8 mouse cellular contexts compared by ENCODE assay signal in the genomic region with DNA sequence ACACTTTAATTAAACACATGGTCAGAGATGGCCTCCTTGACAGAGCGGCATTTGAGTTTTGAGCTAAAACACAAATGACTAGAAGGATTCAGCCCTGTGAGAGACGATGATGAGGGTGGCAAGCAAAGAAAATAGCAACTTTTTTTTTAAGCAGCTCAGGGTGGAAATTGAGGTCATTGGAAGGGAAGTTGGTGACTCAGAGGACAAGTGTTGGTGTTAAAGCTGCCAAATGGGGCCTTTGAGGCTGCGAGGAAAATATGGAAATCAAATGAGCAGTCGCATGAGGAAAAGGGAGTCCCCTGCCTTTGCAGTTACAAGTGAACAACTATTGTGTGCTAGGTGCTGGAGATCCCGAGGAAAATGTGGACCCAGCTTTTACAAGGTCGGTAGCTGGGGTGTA.
DNase-seq lines count a peak whose midpoint lies in the region; ATAC-seq and TF ChIP-seq lines count a peak whose summit lies in the region.

No protein-coding gene starts in this region.

- H3K27ac ChIP-seq in layer of hippocampus, adult 2 months = peak overlapping the region; percentile 100
- H3K27ac ChIP-seq in embryonic facial prominence, embryonic 12.5 days = no peak overlapping the region
- no peak overlapping the region for H3K27ac ChIP-seq in hindbrain, embryonic 11.5 days (ENCODE audit: low read depth, low read length)
- H3K27ac ChIP-seq in midbrain, postnatal 0 days (ENCODE audit: low read depth, low read length) = no peak overlapping the region

- H3K4me1 ChIP-seq in embryonic facial prominence, embryonic 12.5 days = peaks cover 23% of the 10 kb centered on the region
- 0 out of 2 replicates have a peak, but pooled peaks cover 2% of the 10 kb centered on the region for H3K4me1 ChIP-seq in hindbrain, embryonic 11.5 days (replicated peaks; ENCODE audit: control insufficient read depth, insufficient read depth, low read length)
- H3K4me1 ChIP-seq in midbrain, postnatal 0 days (ENCODE audit: insufficient read depth, low read length) = peaks cover 9% of the 10 kb centered on the region; the same call in 1 of the 2 replicates

- H3K4me2 ChIP-seq in embryonic facial prominence, embryonic 12.5 days (replicated peaks) = peak overlapping the region; percentile 82
- H3K4me2 ChIP-seq in hindbrain, embryonic 11.5 days (replicated peaks; ENCODE audit: low read depth, low read length) = peak overlapping the region; percentile 99; the same call in 1 of the 2 replicates
- H3K4me2 ChIP-seq in midbrain, postnatal 0 days (ENCODE audit: low read depth, low read length, poor library complexity, severe bottlenecking) = peak overlapping the region; percentile 97; the same call in 1 of the 2 replicates

- no peaks in the 10 kb centered on the region for H3K27me3 ChIP-seq in embryonic facial prominence, embryonic 12.5 days
- no peaks in the 10 kb centered on the region for H3K27me3 ChIP-seq in hindbrain, embryonic 11.5 days (ENCODE audit: control insufficient read depth, insufficient read depth, low read length)
- H3K27me3 ChIP-seq in midbrain, postnatal 0 days (ENCODE audit: insufficient read depth, low read length) = no peaks in the 10 kb centered on the region

- no peak for DNase-seq in layer of hippocampus, adult 2 months (ENCODE audit: low spot score in 2 of 2)
- DNase-seq in layer of hippocampus, adult 11-12 months (ENCODE audit: low spot score) = no peak
- no peak for DNase-seq in hindbrain, embryonic 11.5 days (ENCODE audit: low spot score)
- no peak for DNase-seq in midbrain, postnatal 0 days (ENCODE audit: low spot score)
- DNase-seq in testis, postnatal 14 days (ENCODE audit: low spot score) = no peak
- DNase-seq in ovary, postnatal 10 days (ENCODE audit: low spot score) = no peak
- DNase-seq in layer of hippocampus, adult 8-10 months (ENCODE audit: low spot score in 2 of 2) = no peak

- WGBS in embryonic facial prominence, embryonic 12.5 days = 47% methylated on average over 6 of the region's 6 CpGs
- 41% methylated on average over 6 of the region's 6 CpGs for WGBS in hindbrain, embryonic 11.5 days
- 42% methylated on average over 6 of the region's 6 CpGs for WGBS in midbrain, postnatal 0 days

- H3K9me3 ChIP-seq in embryonic facial prominence, embryonic 12.5 days = no peaks in the 10 kb centered on the region
- H3K9me3 ChIP-seq in hindbrain, embryonic 11.5 days (ENCODE audit: control insufficient read depth, low read length) = no peaks in the 10 kb centered on the region
- no peaks in the 10 kb centered on the region for H3K9me3 ChIP-seq in midbrain, postnatal 0 days (ENCODE audit: low read length)

- H3K36me3 ChIP-seq in embryonic facial prominence, embryonic 12.5 days = no peaks in the 10 kb centered on the region
- H3K36me3 ChIP-seq in hindbrain, embryonic 11.5 days (ENCODE audit: control insufficient read depth, insufficient read depth, low read length) = no peaks in the 10 kb centered on the region
- H3K36me3 ChIP-seq in midbrain, postnatal 0 days (ENCODE audit: insufficient read depth, low read length) = no peaks in the 10 kb centered on the region

- no peak for ATAC-seq in embryonic facial prominence, embryonic 12.5 days (ENCODE audit: insufficient number of reproducible peaks, insufficient read depth, low FRiP score, low TSS enrichment)
- ATAC-seq in hindbrain, embryonic 11.5 days (ENCODE audit: low FRiP score) = no peak
- ATAC-seq in midbrain, postnatal 0 days (ENCODE audit: low FRiP score) = no peak

- no peak overlapping the region for H3K9ac ChIP-seq in embryonic facial prominence, embryonic 12.5 days
- H3K9ac ChIP-seq in hindbrain, embryonic 11.5 days (ENCODE audit: low read depth, low read length) = no peak overlapping the region
- no peak overlapping the region for H3K9ac ChIP-seq in midbrain, postnatal 0 days (replicated peaks; ENCODE audit: low read length, poor library complexity, severe bottlenecking)

- peak overlapping the region; percentile 91; the same call in 1 of the 2 replicates for H3K4me3 ChIP-seq in layer of hippocampus, adult 2 months
- H3K4me3 ChIP-seq in embryonic facial prominence, embryonic 12.5 days = peak overlapping the region; percentile 78
- no peak overlapping the region for H3K4me3 ChIP-seq in hindbrain, embryonic 11.5 days (ENCODE audit: low read depth, low read length)
- no peak overlapping the region for H3K4me3 ChIP-seq in midbrain, postnatal 0 days (ENCODE audit: low read depth, low read length)

- no peak for TF ChIP-seq CTCF in layer of hippocampus, adult 2 months (conservative IDR thresholded peaks at IDR 0.05)
- no peak for TF ChIP-seq CTCF in midbrain, postnatal 0 days (IDR thresholded peaks at IDR 0.05)

Comparison
In these comparisons a context has a peak if more than half of its experiments do, and no peak if none do; other contexts are left out.
1. H3K4me3 ChIP-seq: peak in layer of hippocampus, adult 2 months (single experiment) and embryonic facial prominence, embryonic 12.5 days (single experiment); none in hindbrain, embryonic 11.5 days (single experiment) and midbrain, postnatal 0 days (single experiment).
2. Peak in every context shown above with its lines, with median percentiles within 50 percentile points of each other: H3K4me2 ChIP-seq.